Mouse (Mus musculus) ES-Bruce4 (cell line): Measurements from ENCODE around the gene Esrrg.

Experiments
- CTCF ChIP-seq: IDR thresholded peaks from one replicate; pipeline ENCODE4 v1.8.1; 2011; ENCODE audit warnings: low read depth, low read length
- EP300 ChIP-seq: IDR thresholded peaks from 2 replicates; pipeline ENCODE4 v1.6.1; 2011; ENCODE audit warnings: low read depth, low read length; ENCODE audit not compliant: insufficient read depth
- POLR2A ChIP-seq: IDR thresholded peaks from one replicate; pipeline ENCODE4 v1.8.1; 2011; ENCODE audit warnings: low read length; ENCODE audit not compliant: insufficient read depth

DNA sequence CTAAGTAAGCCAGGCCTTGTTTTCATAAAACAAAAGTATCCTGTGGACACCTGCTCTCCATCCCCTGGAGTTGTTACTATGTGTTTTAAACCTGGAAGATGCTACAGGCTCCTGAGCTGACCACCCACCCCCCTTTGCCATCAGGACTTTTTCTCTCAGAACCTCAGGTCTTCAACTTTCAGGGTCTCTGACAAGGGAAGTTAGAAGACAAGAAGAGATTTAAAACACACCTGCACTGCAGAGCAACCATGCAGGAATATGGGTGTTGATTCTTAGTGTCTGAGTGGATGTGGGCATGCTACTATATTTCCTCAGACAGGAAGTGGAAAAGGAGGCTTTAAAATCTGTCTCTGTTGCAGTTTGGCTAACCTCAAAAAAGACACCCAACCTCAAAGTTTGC is 98.6 kb downstream of the Esrrg start:
- TF ChIP-seq POLR2A = no peak
- no peak for TF ChIP-seq CTCF
- no peak for TF ChIP-seq EP300
